Mouse (Mus musculus) left cerebral cortex, adult 8-10 months (tissue): ENCODE data around the gene Egfl6. TPM values are rescaled to one million over a fixed set of nuclear protein-coding genes. Genes with fewer than 3 reads are reported as not detected.
A peak's percentile ranks its signal among the peaks of the same experiment; 100 is the strongest.
"Not testable (repeated sequence)": the region's sequence is repeated elsewhere in the genome, so short reads cannot be mapped to it uniquely, and the experiment has no call there.

Experiments
- DNase-seq, 2 experiments: peaks; one replicate each; pipeline ENCODE4 v3.0.0; 2022; ENCODE audit warnings: low spot score in 2 of 2
- total RNA-seq, 4 experiments: library from RNA; stranded (reverse); gene quantifications; 2 replicates each; pipeline ENCODE4 v1.2.4; 2022

Gene Egfl6
- total RNA-seq, 4 experiments from 2014 or later = 1.8 to 2.8 (median 2.2) TPM

DNA sequence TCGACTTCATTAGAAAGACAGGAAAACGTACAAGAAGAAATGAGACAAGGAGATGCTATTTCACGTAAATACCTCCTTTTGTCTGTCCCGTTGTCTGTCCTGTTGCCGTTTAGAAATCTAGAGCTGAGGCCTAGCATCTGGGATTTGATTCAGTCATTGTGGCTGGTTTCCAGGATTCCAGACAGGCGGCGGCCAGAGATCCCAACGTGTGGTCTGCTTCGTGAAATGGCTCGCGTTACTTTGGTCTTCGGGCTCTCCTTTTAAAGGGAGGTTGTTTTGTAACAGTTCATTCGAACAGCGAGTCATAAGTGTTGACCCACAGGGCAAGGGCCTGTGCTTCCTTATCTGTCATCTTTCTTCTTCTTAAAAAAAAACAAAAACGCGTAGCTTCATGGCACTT, 67.2 kb downstream of the Egfl6 start, which contains the start of gene Tceanc:
Gene Tceanc (minus strand): TSS at position 223 of the 400 bp plus-strand sequence.
- no peak for DNase-seq

DNA sequence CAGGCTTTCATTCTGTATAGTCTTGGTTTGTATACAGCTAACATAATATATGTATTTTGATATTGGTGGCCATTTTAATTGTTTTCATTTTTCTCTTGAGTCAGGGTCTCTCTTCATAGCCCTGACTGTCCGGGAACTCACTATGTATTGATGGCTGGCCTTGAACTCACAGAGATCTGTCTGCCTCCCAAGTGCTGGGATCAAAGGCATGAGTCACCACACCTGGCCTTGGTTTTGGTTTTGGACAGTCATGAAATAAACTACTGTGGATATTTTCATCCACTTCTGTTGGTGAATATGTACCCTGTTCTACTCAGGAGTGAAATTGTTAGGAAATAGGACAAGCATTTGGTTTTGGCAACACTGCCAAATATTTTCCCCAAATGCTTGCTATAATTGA, 68.9 kb downstream of the Egfl6 start:
- no peak for DNase-seq

DNA sequence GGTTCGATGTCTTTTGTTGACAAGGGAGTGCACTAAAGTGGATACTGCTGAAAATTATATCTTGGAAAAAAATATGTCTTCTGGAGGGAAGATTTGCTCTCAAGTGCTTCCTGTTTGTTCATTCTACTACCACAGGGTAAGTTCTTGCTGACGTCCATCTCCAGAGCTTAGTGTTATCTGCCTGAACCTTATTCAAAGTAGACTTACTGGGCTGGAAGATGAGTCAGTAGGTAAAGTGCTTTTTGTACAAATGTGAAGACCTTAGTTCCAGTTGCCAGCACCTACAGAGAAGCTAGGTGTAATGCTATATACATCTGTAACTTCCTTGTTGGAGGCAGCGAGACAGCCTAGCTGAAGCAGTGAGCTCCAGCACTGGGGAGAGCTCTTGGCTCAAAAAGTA, 69.6 kb downstream of the Egfl6 start:
- no peak for DNase-seq

DNA sequence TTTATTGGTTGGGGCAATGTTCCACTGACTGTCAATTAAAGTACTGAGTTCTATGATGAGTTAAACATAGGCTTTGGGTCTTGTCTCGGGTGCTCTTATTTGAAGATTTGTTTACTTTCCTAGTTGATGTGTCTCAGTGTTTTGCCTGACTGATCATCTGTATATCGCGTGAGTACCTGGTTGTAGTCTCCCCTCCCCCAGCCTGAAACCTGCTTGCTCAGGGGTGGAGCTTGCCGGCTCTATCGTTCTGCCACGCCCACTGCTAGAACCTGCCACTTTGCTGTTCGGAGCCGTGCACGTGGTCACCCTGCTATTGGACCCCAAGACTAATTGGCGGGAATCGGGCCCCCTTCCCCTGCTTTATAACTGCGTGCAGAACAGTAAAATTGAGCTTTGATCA, 71.5 kb downstream of the Egfl6 start:
- not testable (repeated sequence) for DNase-seq

DNA sequence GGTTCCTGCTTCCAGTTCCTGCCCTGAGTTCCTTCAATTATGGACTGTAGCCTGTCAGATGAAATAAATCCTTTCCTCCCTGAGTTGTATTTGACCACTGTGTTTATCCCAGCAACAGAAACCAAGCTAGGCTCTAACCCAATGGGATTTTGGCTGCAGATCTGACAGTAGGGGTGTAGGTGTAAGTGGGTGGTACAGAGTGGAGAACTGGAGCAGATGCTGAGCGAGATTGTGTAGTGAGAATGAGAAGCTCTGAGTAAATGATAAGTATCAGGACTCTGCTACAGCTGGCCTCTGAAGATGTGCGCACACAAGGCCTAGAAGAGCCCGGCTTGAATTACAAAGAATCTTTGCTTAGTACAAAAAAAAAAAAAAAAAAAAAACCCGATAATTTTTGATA, 73.4 kb downstream of the Egfl6 start:
- DNase-seq = no peak

DNA sequence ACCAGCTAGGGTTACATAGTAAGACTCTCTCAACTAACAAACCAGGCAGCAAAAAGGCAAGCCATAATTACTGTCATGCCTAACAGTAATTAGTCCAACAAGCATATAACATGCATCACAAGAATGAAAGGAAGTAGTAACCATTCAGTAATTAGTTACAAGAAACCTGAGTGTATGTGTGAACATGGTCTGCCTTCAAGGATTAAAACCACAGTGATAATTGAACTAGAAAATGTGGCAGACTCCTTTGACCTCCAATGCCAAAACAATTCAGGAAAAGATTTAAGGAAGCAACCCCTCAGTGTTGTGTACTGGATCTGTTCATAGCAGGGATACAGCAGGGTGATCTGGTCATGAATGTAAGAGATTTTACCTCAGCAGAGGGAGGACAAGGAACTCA, 74.4 kb downstream of the Egfl6 start:
- no peak for DNase-seq

DNA sequence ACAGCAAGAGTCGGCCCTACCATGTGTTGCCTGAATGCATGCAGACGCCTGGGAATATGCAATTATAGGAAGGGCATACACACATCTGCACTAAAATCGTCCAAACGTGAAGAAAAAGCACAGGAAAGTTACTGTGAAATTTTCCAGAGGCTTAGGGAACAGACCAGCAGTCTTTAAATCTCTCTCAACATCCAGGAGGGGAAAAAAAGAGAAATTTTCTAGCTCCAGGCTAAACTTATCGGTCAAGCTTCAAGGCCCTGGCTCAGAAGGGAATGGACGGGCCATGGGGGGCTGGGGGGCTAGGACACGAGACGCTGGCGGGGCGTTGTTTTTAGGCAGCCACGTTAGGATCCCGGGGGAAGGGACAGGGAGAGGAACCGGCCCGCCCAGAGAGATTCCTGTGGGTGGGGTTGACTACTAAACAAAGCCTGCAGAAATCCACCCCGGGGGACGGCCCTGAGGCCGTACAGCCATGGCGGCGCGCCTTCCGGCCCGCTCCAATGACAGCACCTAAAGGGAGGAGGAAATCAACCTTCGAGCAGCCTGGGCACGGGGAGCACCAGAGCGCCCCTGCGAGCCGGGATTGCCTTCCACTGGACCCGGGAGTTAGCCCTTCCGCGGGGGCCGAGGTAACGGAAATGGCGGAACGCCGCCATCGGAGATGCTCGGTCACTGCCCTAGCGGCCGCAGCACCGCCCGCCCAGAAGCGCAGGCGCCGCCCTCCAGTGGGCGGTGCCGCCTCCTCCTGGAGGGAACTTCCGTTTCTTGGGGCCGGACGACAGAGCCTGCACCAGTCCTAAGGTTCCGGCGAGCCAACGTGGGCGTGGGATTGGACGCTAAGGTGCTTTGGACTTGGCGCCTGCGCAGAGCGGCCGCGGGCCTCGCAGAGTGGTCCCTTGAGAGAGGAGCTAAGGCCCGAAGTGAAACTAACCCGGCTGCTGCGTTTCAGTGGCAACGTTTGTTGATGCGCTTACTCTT, 75.5 kb downstream of the Egfl6 start:
- DNase-seq = peak; percentile 77 to 92

DNA sequence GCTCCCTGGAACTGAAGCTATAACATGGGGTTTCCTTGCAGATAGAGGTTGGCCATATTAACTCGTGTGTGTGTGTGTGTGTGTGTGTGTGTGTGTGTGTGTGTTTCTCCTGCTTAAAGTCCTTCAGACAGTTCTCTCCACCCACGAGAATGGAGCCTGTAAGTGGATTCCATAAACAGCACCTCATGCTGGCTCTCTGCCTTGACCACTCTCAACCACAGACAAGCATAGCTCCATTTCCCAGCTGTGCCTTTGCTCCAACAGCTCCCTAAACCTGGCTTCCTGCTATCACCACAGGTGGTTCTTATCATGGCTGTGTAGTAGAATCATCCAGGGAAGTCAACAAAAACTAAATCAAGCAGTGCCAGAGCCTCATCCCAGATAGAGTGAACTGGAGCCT, 81.1 kb downstream of the Egfl6 start:
- DNase-seq = no peak

DNA sequence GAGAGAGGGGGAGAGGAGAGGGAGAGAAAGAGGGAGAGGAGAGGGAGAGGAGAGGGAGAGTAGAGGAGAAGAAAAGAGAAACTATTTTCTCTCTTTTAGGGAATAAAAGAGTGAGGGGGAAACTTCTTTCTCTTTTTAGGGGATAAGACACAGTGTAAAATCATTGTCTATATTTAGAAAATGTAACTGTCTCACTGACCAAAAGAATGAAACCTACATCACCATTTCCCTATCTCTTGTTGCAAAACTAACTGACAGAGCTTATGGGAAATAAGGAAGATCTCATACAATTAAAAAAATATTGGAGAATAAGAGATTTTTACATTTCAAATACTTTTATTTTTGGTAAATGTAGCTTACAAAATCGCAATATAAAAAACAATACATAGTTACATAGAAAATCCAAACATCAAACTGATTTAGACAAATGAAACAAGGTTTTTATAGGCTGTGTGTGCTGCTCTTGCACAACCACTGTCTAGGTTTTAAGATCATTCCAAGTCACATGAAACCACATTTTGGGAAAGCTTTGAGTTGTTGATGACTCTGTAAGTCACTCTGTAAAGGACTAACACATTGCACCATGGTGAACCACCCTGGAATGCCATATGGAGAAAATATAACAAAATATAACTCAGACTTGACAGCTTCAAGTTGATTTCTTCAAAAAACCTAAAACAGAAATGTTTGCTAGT, 85.9 kb downstream of the Egfl6 start:
- DNase-seq = no peak

DNA sequence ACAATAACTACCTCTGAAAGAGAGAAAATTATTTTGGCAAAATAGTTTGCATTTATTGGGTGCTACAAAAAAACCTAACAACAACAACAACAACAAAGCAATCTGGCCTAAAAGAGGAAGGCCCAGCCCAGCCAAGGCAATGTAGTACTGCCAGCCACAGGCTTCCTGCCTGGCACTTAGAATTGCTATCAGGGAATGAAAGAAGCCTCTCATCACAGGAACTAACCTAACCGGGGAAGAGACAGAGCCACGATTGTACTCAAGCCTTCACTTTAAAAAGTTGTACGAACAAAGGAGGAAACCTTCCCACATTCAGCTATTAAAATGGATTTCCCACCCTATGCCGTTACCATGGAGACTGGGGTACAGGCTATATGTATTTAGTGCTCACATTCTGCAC, 87.7 kb downstream of the Egfl6 start:
- DNase-seq = peak in 1 of 2 experiments; percentile 25

DNA sequence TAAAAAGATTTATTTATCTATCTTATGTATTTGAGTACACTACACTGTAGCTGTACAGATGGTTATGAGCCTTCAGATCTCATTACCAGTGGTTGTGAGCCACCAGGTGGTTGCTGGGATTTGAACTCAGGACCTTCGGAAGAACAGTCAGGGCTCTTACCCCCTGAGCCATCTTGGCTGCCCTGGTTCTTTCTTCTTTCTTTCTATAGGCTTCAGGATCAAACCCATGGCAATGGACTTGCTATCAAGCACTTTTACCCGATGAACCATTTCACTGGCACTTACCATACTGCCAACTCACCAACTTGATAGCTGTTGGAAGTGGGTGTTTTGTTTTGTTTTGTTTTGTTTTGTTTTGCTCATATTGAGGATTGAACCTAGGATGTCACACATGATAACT, 90.5 kb downstream of the Egfl6 start:
- no peak for DNase-seq

DNA sequence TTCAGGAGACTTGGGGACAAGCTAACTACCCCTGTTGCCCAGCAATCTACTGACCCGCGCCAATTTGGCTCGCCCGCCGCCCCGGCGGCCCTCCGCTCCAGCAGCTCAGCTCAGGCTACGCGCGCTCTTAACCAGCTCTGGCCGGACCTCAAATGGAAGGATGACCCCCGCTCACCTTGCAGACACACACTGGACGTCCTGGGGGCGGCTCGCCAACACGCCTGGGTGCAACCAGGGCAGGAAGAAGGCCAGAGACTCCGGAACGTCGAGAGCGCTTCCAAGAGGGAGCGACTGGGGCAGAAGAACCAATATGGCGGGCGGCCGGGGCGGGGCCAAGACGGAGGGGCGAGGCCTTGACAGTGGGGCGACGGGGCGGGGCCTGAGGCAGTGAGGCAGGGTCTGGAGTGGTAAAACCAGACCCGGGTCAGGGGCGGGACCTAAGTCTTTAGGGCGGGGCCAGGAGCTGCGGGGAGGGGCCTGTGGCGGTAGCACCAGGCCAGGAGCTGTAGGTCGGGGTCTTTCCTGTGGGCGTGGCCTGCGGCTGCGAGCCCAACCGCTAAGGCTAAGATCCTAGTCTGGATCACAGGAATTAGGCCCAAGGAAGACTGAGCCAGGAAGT, 106.0 kb downstream of the Egfl6 start, which contains the start of gene Rab9:
Gene Rab9 (minus strand): TSS at position 503 of the 619 bp plus-strand sequence.
- peak; percentile 74 to 83 for DNase-seq

DNA sequence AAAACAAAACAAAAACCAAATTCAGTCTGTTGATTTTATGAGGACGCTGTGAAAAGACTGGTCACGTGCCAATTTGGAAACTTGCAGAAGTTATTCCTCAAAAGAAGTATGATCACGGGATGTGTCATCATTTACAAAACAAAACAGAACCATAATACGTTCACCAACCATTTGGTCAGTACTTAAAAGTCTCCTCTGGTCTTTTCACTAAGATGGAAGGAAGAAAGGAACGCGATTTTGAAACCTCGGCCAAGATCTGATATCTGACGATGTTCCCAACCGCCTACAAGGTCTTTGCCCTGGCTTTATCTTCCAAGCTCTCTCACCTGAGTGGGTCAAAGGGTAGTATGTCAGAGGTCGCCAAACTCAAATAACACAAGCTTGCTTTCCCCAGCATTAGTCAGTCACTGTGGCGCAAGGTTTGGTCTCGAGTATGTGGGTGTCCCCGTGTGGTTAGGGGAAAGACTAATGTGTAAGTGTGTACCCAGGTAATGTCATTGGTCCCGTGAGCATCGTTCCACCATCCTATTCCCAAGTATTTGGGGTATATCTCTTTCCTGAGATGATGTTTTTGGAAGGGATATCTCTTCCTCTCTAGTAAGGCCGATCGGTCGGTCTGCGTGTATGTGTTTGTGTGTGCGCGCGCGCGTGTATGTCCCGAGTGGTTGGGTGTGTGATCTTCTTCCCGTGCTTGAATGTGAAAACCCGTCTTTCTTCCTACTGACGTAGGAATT, 106.7 kb downstream of the Egfl6 start:
- DNase-seq = peak in 1 of 2 experiments; percentile 7

DNA sequence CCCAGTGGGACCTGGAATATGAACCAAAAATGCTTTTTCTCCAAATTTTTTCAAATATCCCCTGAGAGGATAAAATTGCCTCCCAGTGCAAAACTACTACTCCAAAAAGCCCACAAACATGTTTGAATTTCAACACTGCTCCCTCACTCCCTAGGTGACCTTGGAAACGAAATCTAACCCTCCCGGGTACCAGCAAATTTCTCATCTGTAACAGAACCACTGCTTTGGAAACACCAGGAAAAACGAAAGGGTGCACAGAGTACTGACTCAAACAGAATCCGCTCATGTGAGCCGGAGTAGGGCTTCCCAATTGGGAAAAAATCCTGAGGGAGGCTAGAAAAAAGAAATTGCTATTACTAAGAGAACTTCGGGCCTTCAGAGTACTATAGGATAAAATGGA, 108.1 kb downstream of the Egfl6 start:
- no peak for DNase-seq

Other genes starting within 250 kb of the Egfl6 start
- 10 to 100 TPM; 42.3 to 52.4 (median 47.3) TPM for gene Trappc2, start 145.1 kb downstream of the Egfl6 start, total RNA-seq
- 1 to 10 TPM; 6.5 to 7.1 (median 6.6) TPM for gene Ofd1, start 145.0 kb downstream of the Egfl6 start, total RNA-seq
- 10 to 100 TPM; 35.2 to 41.2 (median 36.3) TPM for gene Rab9, start 105.9 kb downstream of the Egfl6 start, total RNA-seq
- 1 to 10 TPM; 1.5 to 2.7 (median 2.4) TPM for gene Tceanc, start 67.2 kb downstream of the Egfl6 start, total RNA-seq